Mouse (Mus musculus): Measurements from ENCODE around the gene Tmem54.

GRCm38 (mm10) chr4:129087850-129088249 lies 17.5 kb upstream of the Tmem54 start:
- TF ChIP-seq POLR2A (IDR thresholded peaks at IDR 0.05; ENCODE audit: extremely low read depth, insufficient read depth, low read length) (no peak), CTCF (IDR thresholded peaks at IDR 0.05; ENCODE audit: extremely low read depth, insufficient read depth, low read length) (no peak)

All from cortical plate, adult 2 months (tissue).